Mouse (Mus musculus) hindbrain, embryonic 15.5 days (tissue): ENCODE measurements at regions not wholly inside any gene's neighbourhood (a gene's known extent, or its start where the extent isn't known, plus 50 kb on each side); places are given as distances from the start of the nearest gene placed in this dataset.

Experiments
- ATAC-seq: fragments of 200-750 bp; cut with Nextera tagmentation; 2 replicates; pipeline ENCODE4 v1.8.0; 2017; ENCODE audit warnings: low read depth, moderate number of reproducible peaks, moderate TSS enrichment; ENCODE audit not compliant: low FRiP score
- H3K27ac ChIP-seq: fragments of 300-500 bp; sonication (generic); replicated peaks from 2 replicates; pipeline ENCODE4 v1.5.1; 2015; ENCODE audit warnings: mild to moderate bottlenecking, inconsistent platforms
- H3K27me3 ChIP-seq: fragments of 300-500 bp; sonication (generic); 2 replicates; pipeline ENCODE4 v1.6.1; 2015; ENCODE audit warnings: control low read depth, inconsistent platforms
- H3K36me3 ChIP-seq: fragments of 300-500 bp; sonication (generic); 2 replicates; pipeline ENCODE4 v1.6.1; 2015; ENCODE audit warnings: control low read depth, inconsistent platforms
- H3K4me1 ChIP-seq: fragments of 300-500 bp; sonication (generic); replicated peaks from 2 replicates; pipeline ENCODE4 v1.6.1; 2015; ENCODE audit warnings: control low read depth, inconsistent platforms
- H3K4me2 ChIP-seq: fragments of 300-500 bp; sonication (generic); 2 replicates; pipeline ENCODE4 v1.6.1; 2015; ENCODE audit warnings: moderate library complexity, mild to moderate bottlenecking, inconsistent platforms
- H3K4me3 ChIP-seq: fragments of 300-500 bp; sonication (generic); 2 replicates; pipeline ENCODE4 v1.5.1; 2015; ENCODE audit warnings: mild to moderate bottlenecking, inconsistent platforms
- H3K9ac ChIP-seq: fragments of 300-500 bp; sonication (generic); 2 replicates; pipeline ENCODE4 v1.6.1; 2015; ENCODE audit warnings: inconsistent platforms
- H3K9me3 ChIP-seq: fragments of 300-500 bp; sonication (generic); 2 replicates; pipeline ENCODE4 v1.6.1; 2016; ENCODE audit warnings: control low read depth, inconsistent platforms
- WGBS: fragments of 180-500 bp; shearing (Covaris S2); methylation state at CpG from one replicate; pipeline ENCODE4 v1.1.7; 2015; 5-methylcytosine and 5-hydroxymethylcytosine counted together

GRCm38 (mm10) chrX:11437151-11437944 lies 109.7 kb downstream of the H2al1j start:
- Histone ChIP-seq H3K9me3 (no peaks in the 10 kb centered on the region), H3K4me3 (no peak overlapping the region), H3K27me3 (0 out of 2 replicates have a peak, but pooled peaks cover 5% of the 10 kb centered on the region), H3K4me1 (peaks cover 28% of the 10 kb centered on the region), H3K4me2 (no peak overlapping the region), H3K36me3 (no peaks in the 10 kb centered on the region), H3K9ac (no peak overlapping the region), H3K27ac (no peak overlapping the region)
- ATAC-seq, result peak; percentile 68; the same call in 1 of the 2 replicates
- 51% methylated on average over 12 of the region's 12 CpGs for WGBS

- Histone ChIP-seq H3K4me3 (no peak overlapping the region), H3K27me3 (no peaks in the 10 kb centered on the region), H3K4me2 (no peak overlapping the region), H3K9me3 (no peaks in the 10 kb centered on the region), H3K9ac (no peak overlapping the region), H3K4me1 (peaks cover 6% of the 10 kb centered on the region; the same call in 1 of the 2 replicates), H3K27ac (no peak overlapping the region), H3K36me3 (no peaks in the 10 kb centered on the region)
- no peak for ATAC-seq
- WGBS, result 48% methylated on average over 7 of the region's 7 CpGs
Measured at GRCm38 (mm10) chrX:11443543-11443942, 115.9 kb downstream of the H2al1j start.

GRCm38 (mm10) chrX:11444261-11444725 lies 116.7 kb downstream of the H2al1j start:
- no peak overlapping the region for H3K4me2 ChIP-seq
- H3K36me3 ChIP-seq, result no peaks in the 10 kb centered on the region
- H3K9ac ChIP-seq, result no peak overlapping the region
- 61% methylated on average over 10 of the region's 10 CpGs for WGBS
- H3K27ac ChIP-seq, result no peak overlapping the region
- peaks cover 6% of the 10 kb centered on the region; the same call in 1 of the 2 replicates for H3K4me1 ChIP-seq
- no peak for ATAC-seq
- H3K27me3 ChIP-seq, result no peaks in the 10 kb centered on the region
- no peaks in the 10 kb centered on the region for H3K9me3 ChIP-seq
- H3K4me3 ChIP-seq, result no peak overlapping the region

GRCm38 (mm10) chrX:11448711-11449110 lies 121.1 kb downstream of the H2al1j start:
- Histone ChIP-seq H3K27ac (no peak overlapping the region), H3K27me3 (no peaks in the 10 kb centered on the region), H3K4me2 (no peak overlapping the region), H3K4me3 (no peak overlapping the region), H3K4me1 (peaks cover 2% of the 10 kb centered on the region; the same call in 1 of the 2 replicates), H3K9me3 (no peaks in the 10 kb centered on the region), H3K36me3 (no peaks in the 10 kb centered on the region), H3K9ac (no peak overlapping the region)
- 74% methylated on average over 4 of the region's 4 CpGs for WGBS
- no peak for ATAC-seq

- WGBS, result 56% methylated on average over 4 of the region's 4 CpGs
- H3K27ac ChIP-seq, result no peak overlapping the region
- H3K9ac ChIP-seq, result no peak overlapping the region
- no peaks in the 10 kb centered on the region for H3K36me3 ChIP-seq
- H3K4me3 ChIP-seq, result no peak overlapping the region
- H3K4me1 ChIP-seq, result no peaks in the 10 kb centered on the region
- H3K4me2 ChIP-seq, result no peak overlapping the region
- ATAC-seq, result no peak
- H3K9me3 ChIP-seq, result no peaks in the 10 kb centered on the region
- H3K27me3 ChIP-seq, result no peaks in the 10 kb centered on the region
Measured at GRCm38 (mm10) chrX:11458521-11458920, 130.9 kb downstream of the H2al1j start.

GRCm38 (mm10) chrX:11463955-11464511 lies 136.4 kb downstream of the H2al1j start:
- no peaks in the 10 kb centered on the region for H3K36me3 ChIP-seq
- H3K4me1 ChIP-seq, result no peaks in the 10 kb centered on the region
- no peak overlapping the region for H3K4me2 ChIP-seq
- H3K27me3 ChIP-seq, result 0 out of 2 replicates have a peak, but pooled peaks cover 3% of the 10 kb centered on the region
- H3K4me3 ChIP-seq, result no peak overlapping the region
- H3K9me3 ChIP-seq, result no peaks in the 10 kb centered on the region
- ATAC-seq, result no peak
- H3K27ac ChIP-seq, result no peak overlapping the region
- H3K9ac ChIP-seq, result no peak overlapping the region
- WGBS, result 76% methylated on average over 3 of the region's 3 CpGs

GRCm38 (mm10) chrX:11466191-11466590 lies 138.6 kb downstream of the H2al1j start:
- H3K4me1 ChIP-seq, result no peaks in the 10 kb centered on the region
- no peaks in the 10 kb centered on the region for H3K36me3 ChIP-seq
- H3K9me3 ChIP-seq, result no peaks in the 10 kb centered on the region
- H3K9ac ChIP-seq, result no peak overlapping the region
- WGBS, result 62% methylated on average over 4 of the region's 4 CpGs
- no peak overlapping the region for H3K27ac ChIP-seq
- H3K4me2 ChIP-seq, result no peak overlapping the region
- 0 out of 2 replicates have a peak, but pooled peaks cover 3% of the 10 kb centered on the region for H3K27me3 ChIP-seq
- H3K4me3 ChIP-seq, result no peak overlapping the region
- no peak for ATAC-seq

- Histone ChIP-seq H3K4me3 (no peak overlapping the region), H3K4me2 (0 out of 2 replicates have a peak overlapping the region, but pooled peaks have one; percentile 6), H3K27me3 (0 out of 2 replicates have a peak, but pooled peaks cover 2% of the 10 kb centered on the region), H3K9ac (no peak overlapping the region), H3K27ac (no peak overlapping the region), H3K9me3 (no peaks in the 10 kb centered on the region), H3K4me1 (peaks cover 6% of the 10 kb centered on the region; the same call in 1 of the 2 replicates), H3K36me3 (no peaks in the 10 kb centered on the region)
- no peak for ATAC-seq
- 44% methylated on average over 16 of the region's 16 CpGs for WGBS
Measured at GRCm38 (mm10) chrX:11479696-11480339, 152.2 kb downstream of the H2al1j start.

- 64% methylated on average over 7 of the region's 7 CpGs for WGBS
- Histone ChIP-seq H3K4me1 (peaks cover 6% of the 10 kb centered on the region; the same call in 1 of the 2 replicates), H3K36me3 (no peaks in the 10 kb centered on the region), H3K27ac (no peak overlapping the region), H3K4me3 (no peak overlapping the region), H3K9me3 (no peaks in the 10 kb centered on the region), H3K9ac (no peak overlapping the region), H3K27me3 (0 out of 2 replicates have a peak, but pooled peaks cover 2% of the 10 kb centered on the region), H3K4me2 (no peak overlapping the region)
- no peak for ATAC-seq
Measured at GRCm38 (mm10) chrX:11482141-11482540, 154.5 kb downstream of the H2al1j start.

- Histone ChIP-seq H3K36me3 (no peaks in the 10 kb centered on the region), H3K27ac (no peak overlapping the region), H3K4me3 (no peak overlapping the region), H3K9me3 (no peaks in the 10 kb centered on the region), H3K27me3 (0 out of 2 replicates have a peak, but pooled peaks cover 2% of the 10 kb centered on the region), H3K9ac (no peak overlapping the region), H3K4me1 (peaks cover 12% of the 10 kb centered on the region; the same call in 1 of the 2 replicates), H3K4me2 (no peak overlapping the region)
- 63% methylated on average over 2 of the region's 2 CpGs for WGBS
- ATAC-seq, result no peak
Measured at GRCm38 (mm10) chrX:11486588-11486987, 159.0 kb downstream of the H2al1j start.

GRCm38 (mm10) chrX:11487876-11488275 lies 160.3 kb downstream of the H2al1j start:
- H3K27ac ChIP-seq, result no peak overlapping the region
- ATAC-seq, result no peak
- H3K27me3 ChIP-seq, result 0 out of 2 replicates have a peak, but pooled peaks cover 2% of the 10 kb centered on the region
- H3K9ac ChIP-seq, result no peak overlapping the region
- H3K36me3 ChIP-seq, result no peaks in the 10 kb centered on the region
- H3K9me3 ChIP-seq, result no peaks in the 10 kb centered on the region
- 57% methylated on average over 5 of the region's 5 CpGs for WGBS
- no peak overlapping the region for H3K4me2 ChIP-seq
- peaks cover 23% of the 10 kb centered on the region for H3K4me1 ChIP-seq
- H3K4me3 ChIP-seq, result no peak overlapping the region
